Mouse (Mus musculus) bone marrow macrophage, adult 2 months (primary cell): ENCODE results near the gene Cpn2.

Experiments
- CTCF ChIP-seq: IDR thresholded peaks from 2 replicates; pipeline ENCODE4 v1.5.1; 2012; ENCODE audit warnings: low read depth, mild to moderate bottlenecking, low read length, moderate library complexity
- POLR2A ChIP-seq: IDR thresholded peaks from 2 replicates; pipeline ENCODE4 v1.6.1; 2012; ENCODE audit warnings: mild to moderate bottlenecking, low read depth, low read length, borderline replicate concordance

- TF ChIP-seq CTCF (no peak), POLR2A (no peak)
Observed at GRCm38 (mm10) chr16:30255061-30255460, 12.2 kb downstream of the Cpn2 start.
